Comparison of ENCODE assay signal across 17 mouse cellular contexts in the genomic region with DNA sequence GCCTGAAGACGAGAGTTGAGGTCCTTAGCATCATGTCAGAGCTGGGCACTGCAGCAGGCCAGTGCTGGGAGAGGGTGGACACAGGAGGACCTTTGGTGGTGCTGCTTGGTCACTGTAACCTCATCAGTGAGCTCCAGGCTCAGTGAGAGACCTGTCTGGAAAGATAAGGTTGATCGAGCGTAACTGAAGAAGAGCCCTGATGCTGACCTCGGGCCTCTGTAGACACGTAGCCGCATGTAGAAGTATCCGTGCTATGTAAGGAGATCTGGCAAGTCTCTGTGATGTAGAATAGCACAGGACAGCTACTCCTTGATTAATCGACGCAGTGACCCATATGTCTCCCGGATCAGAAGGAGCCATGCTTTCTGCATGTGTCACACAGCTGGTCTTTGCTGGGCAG.
"Had no signal": no experiment of that assay in that cellular context is flagged by ENCODE, and none has a peak within 500 bp of the region (broad histone marks: within the 10 kb centered on the region; RNA-seq: fewer than 3 reads in every experiment).

No protein-coding gene starts in this region.

- DNase-seq: lung, adult 2 months; lung, postnatal 14 days; lung, postnatal 36 days; right cerebral cortex, postnatal 14 days; thymus, adult 2 months; thymus, postnatal 25 days; thymus, postnatal 4 days had no signal

- H3K9ac ChIP-seq: lung, embryonic 15.5 days; midbrain, embryonic 13.5 days; midbrain, embryonic 15.5 days; neural tube, embryonic 12.5 days; stomach, embryonic 15.5 days had no signal

- ATAC-seq: lung, postnatal 0 days; midbrain, embryonic 13.5 days; midbrain, embryonic 15.5 days had no signal

- H3K4me1 ChIP-seq: lung, embryonic 15.5 days; midbrain, embryonic 13.5 days; midbrain, embryonic 15.5 days; neural tube, embryonic 12.5 days; stomach, embryonic 15.5 days had no signal

- H3K4me3 ChIP-seq: lung, embryonic 15.5 days; megakaryocyte, embryonic 14.5 days; midbrain, embryonic 13.5 days; midbrain, embryonic 15.5 days; neural tube, embryonic 12.5 days; stomach, embryonic 15.5 days had no signal

- H3K27me3 ChIP-seq: lung, embryonic 15.5 days; midbrain, embryonic 13.5 days; midbrain, embryonic 15.5 days; neural tube, embryonic 12.5 days; stomach, embryonic 15.5 days had no signal

- H3K27ac ChIP-seq: lung, embryonic 15.5 days; macrophage; midbrain, embryonic 13.5 days; midbrain, embryonic 15.5 days; neural tube, embryonic 12.5 days; stomach, embryonic 15.5 days; stomach, postnatal 0 days had no signal

- H3K9me3 ChIP-seq: lung, embryonic 15.5 days; megakaryocyte, embryonic 14.5 days; midbrain, embryonic 13.5 days; midbrain, embryonic 15.5 days; neural tube, embryonic 12.5 days; stomach, embryonic 15.5 days had no signal

- H3K36me3 ChIP-seq: lung, embryonic 15.5 days; midbrain, embryonic 13.5 days; midbrain, embryonic 15.5 days; neural tube, embryonic 12.5 days; stomach, embryonic 15.5 days had no signal

- H3K4me2 ChIP-seq: lung, embryonic 15.5 days; midbrain, embryonic 11.5 days; midbrain, embryonic 13.5 days; midbrain, embryonic 15.5 days; neural tube, embryonic 12.5 days; stomach, embryonic 15.5 days had no signal
